Mouse (Mus musculus) kidney, adult 2 months (tissue): ENCODE results near the gene Sall1.

Source experiments
- CTCF ChIP-seq: fragments of 200-500 bp; conservative IDR thresholded peaks from 2 replicates; pipeline ENCODE4 v1.5.1; 2011; ENCODE audit warnings: low read depth, mild to moderate bottlenecking, control low read depth, low read length, moderate library complexity, mixed read lengths; ENCODE audit not compliant: insufficient read depth, insufficient read length
- POLR2A ChIP-seq: fragments of 200-500 bp; IDR thresholded peaks from one replicate; pipeline ENCODE4 v1.6.1; 2011; ENCODE audit warnings: low read depth, low read length, control low read depth

DNA sequence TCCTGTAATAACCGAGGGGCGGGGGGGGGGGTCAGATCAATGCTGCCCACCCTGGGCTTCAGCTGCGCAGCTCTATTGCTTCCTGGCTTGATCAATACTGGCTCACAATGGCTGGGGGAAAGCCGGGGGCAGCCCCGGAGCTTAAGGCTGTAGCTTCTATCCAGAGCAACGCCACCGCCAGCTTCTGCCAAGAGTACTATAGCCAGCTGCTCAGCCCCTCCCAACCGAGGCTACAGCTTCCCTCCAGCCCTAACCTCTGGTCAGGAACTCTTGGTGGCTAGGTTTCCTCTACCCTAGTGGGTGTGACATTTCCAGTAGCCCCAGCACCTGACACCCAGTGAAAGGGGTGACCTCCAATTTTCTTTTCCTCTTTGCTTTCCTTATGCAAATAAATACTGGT, 36.8 kb downstream of the Sall1 start:
- no peak for TF ChIP-seq CTCF
- no peak for TF ChIP-seq POLR2A
